Mouse (Mus musculus): ENCODE measurements around the gene Ankrd13c. TPM values are rescaled to one million over a fixed set of nuclear protein-coding genes. Genes with fewer than 3 reads are reported as not detected.

Gene Ankrd13c
- polyA plus RNA-seq, 1 experiment from 2014 or later = 27.7 TPM

GRCm38 (mm10) chr3:158038106-158038505, 91.1 kb downstream of the Ankrd13c start:
- no peak overlapping the region for H3K4me3 ChIP-seq (replicated peaks)
- H3K27me3 ChIP-seq = no peaks in the 10 kb centered on the region
- no peaks in the 10 kb centered on the region for H3K36me3 ChIP-seq (replicated peaks)
- WGBS = 84% methylated on average over 3 of the region's 3 CpGs
- H3K9me3 ChIP-seq = no peaks in the 10 kb centered on the region
- ATAC-seq (ENCODE audit: low FRiP score) = no peak
- no peak overlapping the region for H3K9ac ChIP-seq
- H3K4me2 ChIP-seq = no peak overlapping the region
- H3K4me1 ChIP-seq = peaks cover 17% of the 10 kb centered on the region
- no peak overlapping the region for H3K27ac ChIP-seq

GRCm38 (mm10) chr3:158040755-158041154, 93.7 kb downstream of the Ankrd13c start:
- no peaks in the 10 kb centered on the region for H3K36me3 ChIP-seq (replicated peaks)
- no peak overlapping the region for H3K4me3 ChIP-seq (replicated peaks)
- H3K9me3 ChIP-seq = no peaks in the 10 kb centered on the region
- no peak overlapping the region for H3K27ac ChIP-seq
- ATAC-seq (ENCODE audit: low FRiP score) = no peak
- peaks cover 8% of the 10 kb centered on the region for H3K4me1 ChIP-seq
- H3K4me2 ChIP-seq = no peak overlapping the region
- no peak overlapping the region for H3K9ac ChIP-seq
- WGBS = 92% methylated on average over 2 of the region's 2 CpGs
- H3K27me3 ChIP-seq = no peaks in the 10 kb centered on the region

GRCm38 (mm10) chr3:158049508-158049907, 102.5 kb downstream of the Ankrd13c start:
- H3K4me2 ChIP-seq = no peak overlapping the region
- peaks cover 22% of the 10 kb centered on the region; the same call in 1 of the 2 replicates for H3K36me3 ChIP-seq (replicated peaks)
- WGBS = 86% methylated on average over 2 of the region's 2 CpGs
- H3K27me3 ChIP-seq = no peaks in the 10 kb centered on the region
- no peak for ATAC-seq (ENCODE audit: low FRiP score)
- H3K4me3 ChIP-seq (replicated peaks) = no peak overlapping the region
- H3K4me1 ChIP-seq = no peaks in the 10 kb centered on the region
- H3K9me3 ChIP-seq = no peaks in the 10 kb centered on the region
- no peak overlapping the region for H3K9ac ChIP-seq
- no peak overlapping the region for H3K27ac ChIP-seq

Other genes starting within 250 kb of the Ankrd13c start
- 9.5 TPM in 2 replicates for gene Cth, start 22.2 kb upstream of the Ankrd13c start, polyA plus RNA-seq (2016; fragmentation: Nextera tagmentation; extraction: Ambion mirVana)
- gene Srsf11, start 89.4 kb downstream of the Ankrd13c start, polyA plus RNA-seq (2016; fragmentation: Nextera tagmentation; extraction: Ambion mirVana) = 346 and 368 TPM in 2 replicates
- gene Lrrc40, start 89.4 kb downstream of the Ankrd13c start, polyA plus RNA-seq (2016; fragmentation: Nextera tagmentation; extraction: Ambion mirVana) = 80.9 and 81.0 TPM in 2 replicates

Data from forebrain, embryonic 12.5 days (tissue).